Mouse (Mus musculus): ENCODE results near the gene Galk1. TPM values are rescaled to one million over a fixed set of nuclear protein-coding genes. Genes with fewer than 3 reads are reported as not detected.

Galk1 gene
- polyA plus RNA-seq, 1 experiment from 2014 or later = 126 TPM

GRCm38 (mm10) chr11:115997662-115998061 is 14.9 kb downstream of the Galk1 start:
- no peaks in the 10 kb centered on the region for H3K27me3 ChIP-seq (ENCODE audit: control insufficient read depth, insufficient read depth, low read length)
- TF ChIP-seq CTCF (IDR thresholded peaks at IDR 0.05; ENCODE audit: low read depth) (no peak), EP300 (optimal IDR thresholded peaks at IDR 0.05) (no peak)
- 69% methylated on average over 5 of the region's 5 CpGs for WGBS
- no peaks in the 10 kb centered on the region; the same call in 1 of the 2 replicates for H3K36me3 ChIP-seq (ENCODE audit: control insufficient read depth, insufficient read depth, low read length)
- H3K4me2 ChIP-seq (replicated peaks; ENCODE audit: low read depth) = no peak overlapping the region
- ATAC-seq (ENCODE audit: low FRiP score, low TSS enrichment) = no peak
- H3K4me1 ChIP-seq (replicated peaks; ENCODE audit: control insufficient read depth, insufficient read depth) = no peaks in the 10 kb centered on the region; the same call in 1 of the 2 replicates
- no peaks in the 10 kb centered on the region for H3K9me3 ChIP-seq (ENCODE audit: control insufficient read depth, low read length)
- no peak overlapping the region for H3K9ac ChIP-seq (ENCODE audit: low read length)
- H3K27ac ChIP-seq (replicated peaks) = no peak overlapping the region
- no peak for DNase-seq (ENCODE audit: low spot score)
- H3K4me3 ChIP-seq (ENCODE audit: low read depth, low read length) = no peak overlapping the region

- H3K4me3 ChIP-seq (ENCODE audit: low read depth, low read length) = no peak overlapping the region
- no peaks in the 10 kb centered on the region for H3K36me3 ChIP-seq (ENCODE audit: control insufficient read depth, insufficient read depth, low read length)
- H3K27ac ChIP-seq (replicated peaks) = no peak overlapping the region
- no peak for ATAC-seq (ENCODE audit: low FRiP score, low TSS enrichment)
- H3K4me1 ChIP-seq (replicated peaks; ENCODE audit: control insufficient read depth, insufficient read depth) = no peaks in the 10 kb centered on the region; the same call in 1 of the 2 replicates
- no peak for DNase-seq (ENCODE audit: low spot score)
- H3K9ac ChIP-seq (ENCODE audit: low read length) = no peak overlapping the region
- 70% methylated on average over 4 of the region's 4 CpGs for WGBS
- H3K27me3 ChIP-seq (ENCODE audit: control insufficient read depth, insufficient read depth, low read length) = no peaks in the 10 kb centered on the region
- TF ChIP-seq CTCF (IDR thresholded peaks at IDR 0.05; ENCODE audit: low read depth) = no peak
- TF ChIP-seq EP300 (optimal IDR thresholded peaks at IDR 0.05) = no peak
- H3K9me3 ChIP-seq (ENCODE audit: control insufficient read depth, low read length) = no peaks in the 10 kb centered on the region
- H3K4me2 ChIP-seq (replicated peaks; ENCODE audit: low read depth) = no peak overlapping the region
Measured at GRCm38 (mm10) chr11:115997047-115997446, 15.5 kb downstream of the Galk1 start.

- no peak for ATAC-seq (ENCODE audit: low FRiP score, low TSS enrichment)
- Histone ChIP-seq H3K27me3 (ENCODE audit: control insufficient read depth, insufficient read depth, low read length) (no peaks in the 10 kb centered on the region), H3K9ac (ENCODE audit: low read length) (no peak overlapping the region), H3K27ac (replicated peaks) (no peak overlapping the region), H3K4me1 (replicated peaks; ENCODE audit: control insufficient read depth, insufficient read depth) (no peaks in the 10 kb centered on the region; the same call in 1 of the 2 replicates), H3K4me3 (ENCODE audit: low read depth, low read length) (no peak overlapping the region), H3K4me2 (replicated peaks; ENCODE audit: low read depth) (no peak overlapping the region), H3K36me3 (ENCODE audit: control insufficient read depth, insufficient read depth, low read length) (no peaks in the 10 kb centered on the region), H3K9me3 (ENCODE audit: control insufficient read depth, low read length) (no peaks in the 10 kb centered on the region)
- TF ChIP-seq CTCF (IDR thresholded peaks at IDR 0.05; ENCODE audit: low read depth) = no peak
- no peak for TF ChIP-seq EP300 (optimal IDR thresholded peaks at IDR 0.05)
- no peak for DNase-seq (ENCODE audit: low spot score)
- 91% methylated on average over 3 of the region's 3 CpGs for WGBS
Measured at GRCm38 (mm10) chr11:115995256-115995655, 17.3 kb downstream of the Galk1 start.

- TF ChIP-seq CTCF (IDR thresholded peaks at IDR 0.05; ENCODE audit: low read depth) = no peak
- ATAC-seq (ENCODE audit: low FRiP score, low TSS enrichment) = no peak
- Histone ChIP-seq H3K36me3 (ENCODE audit: control insufficient read depth, insufficient read depth, low read length) (no peaks in the 10 kb centered on the region), H3K4me3 (ENCODE audit: low read depth, low read length) (no peak overlapping the region), H3K9me3 (ENCODE audit: control insufficient read depth, low read length) (no peaks in the 10 kb centered on the region), H3K4me1 (replicated peaks; ENCODE audit: control insufficient read depth, insufficient read depth) (no peaks in the 10 kb centered on the region), H3K9ac (ENCODE audit: low read length) (no peak overlapping the region), H3K27ac (replicated peaks) (no peak overlapping the region), H3K4me2 (replicated peaks; ENCODE audit: low read depth) (no peak overlapping the region), H3K27me3 (ENCODE audit: control insufficient read depth, insufficient read depth, low read length) (no peaks in the 10 kb centered on the region)
- 48% methylated on average over 4 of the region's 4 CpGs for WGBS
- DNase-seq (ENCODE audit: low spot score) = no peak
Measured at GRCm38 (mm10) chr11:115992098-115992497, 20.4 kb downstream of the Galk1 start.

- Histone ChIP-seq H3K4me3 (ENCODE audit: low read depth, low read length) (no peak overlapping the region), H3K4me2 (replicated peaks; ENCODE audit: low read depth) (no peak overlapping the region), H3K9me3 (ENCODE audit: control insufficient read depth, low read length) (no peaks in the 10 kb centered on the region), H3K27ac (replicated peaks) (no peak overlapping the region), H3K36me3 (ENCODE audit: control insufficient read depth, insufficient read depth, low read length) (no peaks in the 10 kb centered on the region), H3K27me3 (ENCODE audit: control insufficient read depth, insufficient read depth, low read length) (no peaks in the 10 kb centered on the region), H3K4me1 (replicated peaks; ENCODE audit: control insufficient read depth, insufficient read depth) (no peaks in the 10 kb centered on the region), H3K9ac (ENCODE audit: low read length) (no peak overlapping the region)
- ATAC-seq (ENCODE audit: low FRiP score, low TSS enrichment) = no peak
- no peak for TF ChIP-seq EP300 (optimal IDR thresholded peaks at IDR 0.05)
- no peak for TF ChIP-seq CTCF (IDR thresholded peaks at IDR 0.05; ENCODE audit: low read depth)
- no peak for DNase-seq (ENCODE audit: low spot score)
- WGBS = 39% methylated on average over 15 of the region's 15 CpGs
Measured at GRCm38 (mm10) chr11:115989686-115990085, 22.8 kb downstream of the Galk1 start.

- Histone ChIP-seq H3K9me3 (ENCODE audit: control insufficient read depth, low read length) (no peaks in the 10 kb centered on the region), H3K27me3 (ENCODE audit: control insufficient read depth, insufficient read depth, low read length) (no peaks in the 10 kb centered on the region), H3K9ac (ENCODE audit: low read length) (no peak overlapping the region), H3K4me2 (replicated peaks; ENCODE audit: low read depth) (no peak overlapping the region), H3K4me3 (ENCODE audit: low read depth, low read length) (no peak overlapping the region), H3K27ac (replicated peaks) (no peak overlapping the region), H3K36me3 (ENCODE audit: control insufficient read depth, insufficient read depth, low read length) (no peaks in the 10 kb centered on the region), H3K4me1 (replicated peaks; ENCODE audit: control insufficient read depth, insufficient read depth) (no peaks in the 10 kb centered on the region)
- TF ChIP-seq CTCF (IDR thresholded peaks at IDR 0.05; ENCODE audit: low read depth) (no peak), EP300 (optimal IDR thresholded peaks at IDR 0.05) (no peak)
- DNase-seq (ENCODE audit: low spot score) (no peak), ATAC-seq (ENCODE audit: low FRiP score, low TSS enrichment) (no peak)
- WGBS = 76% methylated on average over 6 of the region's 8 CpGs
Measured at GRCm38 (mm10) chr11:115983291-115983690, 29.2 kb downstream of the Galk1 start.
